Mouse (Mus musculus): Measurements from ENCODE around the gene Slf2.

DNA sequence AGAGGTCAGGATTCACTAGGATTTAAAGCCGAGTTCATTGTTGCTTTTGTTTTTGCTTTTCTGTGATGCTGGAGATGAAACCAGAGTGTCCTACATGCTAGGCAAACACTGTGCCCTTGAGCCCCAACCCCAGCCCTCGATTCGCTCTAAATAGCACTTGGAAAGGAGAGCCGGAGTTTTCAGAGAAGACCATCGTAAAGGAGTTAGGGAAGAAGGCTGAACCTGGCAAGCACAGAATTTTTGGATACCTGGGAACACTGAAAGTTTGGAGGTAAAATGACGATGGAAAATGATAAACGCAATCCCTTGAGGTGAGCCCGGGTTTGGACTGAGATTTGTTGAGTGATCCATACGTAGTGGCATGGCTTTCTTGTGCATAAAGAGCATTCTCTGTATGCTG, 57.4 kb downstream of the Slf2 start:
- TF ChIP-seq CEBPB (IDR thresholded peaks at IDR 0.05; ENCODE audit: insufficient read depth, poor library complexity, severe bottlenecking) (no peak), MYOG (IDR thresholded peaks at IDR 0.05; ENCODE audit: control insufficient read depth in 1 of 3, insufficient read depth in 1 of 3, insufficient read length in 2 of 3, low read depth in 2 of 3) (no peak), USF1 (IDR thresholded peaks at IDR 0.05; ENCODE audit: low read depth) (no peak), POLR2A (IDR thresholded peaks at IDR 0.05; ENCODE audit: insufficient read length, low read depth) (no peak), E2F4 (IDR thresholded peaks at IDR 0.05; ENCODE audit: insufficient read depth) (no peak), SRF (IDR thresholded peaks at IDR 0.05; ENCODE audit: control insufficient read depth, insufficient read length, low read depth) (no peak), REST (IDR thresholded peaks at IDR 0.05; ENCODE audit: insufficient read depth, insufficient read length) (no peak), TCF12 (IDR thresholded peaks at IDR 0.05; ENCODE audit: insufficient read depth, poor library complexity, severe bottlenecking) (no peak), POLR2AphosphoS2 (IDR thresholded peaks at IDR 0.05; ENCODE audit: insufficient read length, low read depth) (no peak), MAX (IDR thresholded peaks at IDR 0.05; ENCODE audit: low read depth) (no peak)
